Mouse (Mus musculus) heart, embryonic 11.5 days (tissue): ENCODE measurements around the gene Gpr108. TPM values are rescaled to one million over a fixed set of nuclear protein-coding genes. Genes with fewer than 3 reads are reported as not detected.

ENCODE experiments used
- ATAC-seq: fragments of 200-750 bp; cut with Nextera tagmentation; replicated peaks from 2 replicates; pipeline ENCODE4 v1.8.0; 2017; ENCODE audit warnings: moderate library complexity; ENCODE audit not compliant: insufficient number of reproducible peaks, low FRiP score, low TSS enrichment
- H3K27ac ChIP-seq: fragments of 300-500 bp; sonication (generic); 2 replicates; pipeline ENCODE4 v1.5.1; 2014; ENCODE audit warnings: mild to moderate bottlenecking, low read depth, low read length
- H3K27me3 ChIP-seq: fragments of 300-500 bp; sonication (generic); 2 replicates; pipeline ENCODE4 v1.6.1; 2014; ENCODE audit warnings: mild to moderate bottlenecking, low read length, mixed read lengths; ENCODE audit not compliant: control insufficient read depth, insufficient read depth
- H3K36me3 ChIP-seq: fragments of 300-500 bp; sonication (generic); 2 replicates; pipeline ENCODE4 v1.6.1; 2014; ENCODE audit warnings: mild to moderate bottlenecking, low read length, moderate library complexity, mixed read lengths; ENCODE audit not compliant: control insufficient read depth, insufficient read depth
- H3K4me1 ChIP-seq: fragments of 300-500 bp; sonication (generic); 2 replicates; pipeline ENCODE4 v1.6.1; 2014; ENCODE audit warnings: low read length; ENCODE audit not compliant: control insufficient read depth, insufficient read depth
- H3K4me2 ChIP-seq: fragments of 300-500 bp; sonication (generic); 2 replicates; pipeline ENCODE4 v1.6.1; 2014; ENCODE audit warnings: mild to moderate bottlenecking, moderate library complexity
- H3K4me3 ChIP-seq: fragments of 300-500 bp; sonication (generic); 2 replicates; pipeline ENCODE4 v1.5.1; 2014; ENCODE audit warnings: low read depth, low read length
- H3K9ac ChIP-seq: fragments of 300-500 bp; sonication (generic); 2 replicates; pipeline ENCODE4 v1.6.1; 2014; ENCODE audit warnings: mild to moderate bottlenecking, low read depth, low read length, moderate library complexity
- H3K9me3 ChIP-seq: fragments of 300-500 bp; sonication (generic); replicated peaks from 2 replicates; pipeline ENCODE4 v1.6.1; 2016; ENCODE audit warnings: low read length; ENCODE audit not compliant: control insufficient read depth
- WGBS: fragments of 180-500 bp; shearing (Covaris S2); extraction: QIAGEN DNeasy Blood & Tissue Kit; methylation state at CpG from one replicate; pipeline ENCODE4 v1.1.7; 2014; ENCODE audit not compliant: insufficient replicate concordance; 5-methylcytosine and 5-hydroxymethylcytosine counted together
- polyA plus RNA-seq: library from polyadenylated mRNA; unstranded; fragments of >200 nt; fragmentation: Nextera tagmentation; extraction: Ambion mirVana; gene quantifications from 2 replicates; pipeline ENCODE4 v1.2.1, GENCODE M21; 2014

Gene Gpr108
- polyA plus RNA-seq, 1 experiment from 2014 or later: 24.0 TPM

DNA sequence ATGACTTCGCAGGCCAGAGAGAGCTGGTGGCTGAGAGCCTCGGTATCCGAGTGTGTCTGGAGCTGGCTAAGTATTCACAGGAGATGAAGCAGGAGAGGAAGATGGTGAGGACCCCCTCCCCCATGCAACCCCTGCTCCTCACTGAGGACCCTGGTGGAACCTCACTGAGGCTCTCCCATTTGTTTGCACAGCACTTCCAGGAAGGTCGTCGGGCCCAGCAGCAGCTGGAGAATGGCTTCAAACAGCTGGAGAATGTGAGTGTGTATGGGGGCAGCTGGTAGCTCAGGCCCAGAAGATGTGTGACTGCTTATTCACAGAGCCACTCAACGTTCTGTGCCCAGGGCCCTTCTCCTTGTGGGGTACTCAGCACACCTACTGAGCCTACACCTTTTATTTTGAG is 5.1 kb upstream of the Gpr108 start:
- no peak overlapping the region for H3K27ac ChIP-seq
- no peaks in the 10 kb centered on the region for H3K9me3 ChIP-seq
- ATAC-seq: no peak
- no peak overlapping the region for H3K9ac ChIP-seq
- no peak overlapping the region for H3K4me2 ChIP-seq
- H3K4me3 ChIP-seq: no peak overlapping the region
- WGBS: 72% methylated on average over 6 of the region's 6 CpGs
- H3K36me3 ChIP-seq: peaks cover 29% of the 10 kb centered on the region
- H3K4me1 ChIP-seq: peaks cover 6% of the 10 kb centered on the region
- H3K27me3 ChIP-seq: no peaks in the 10 kb centered on the region

DNA sequence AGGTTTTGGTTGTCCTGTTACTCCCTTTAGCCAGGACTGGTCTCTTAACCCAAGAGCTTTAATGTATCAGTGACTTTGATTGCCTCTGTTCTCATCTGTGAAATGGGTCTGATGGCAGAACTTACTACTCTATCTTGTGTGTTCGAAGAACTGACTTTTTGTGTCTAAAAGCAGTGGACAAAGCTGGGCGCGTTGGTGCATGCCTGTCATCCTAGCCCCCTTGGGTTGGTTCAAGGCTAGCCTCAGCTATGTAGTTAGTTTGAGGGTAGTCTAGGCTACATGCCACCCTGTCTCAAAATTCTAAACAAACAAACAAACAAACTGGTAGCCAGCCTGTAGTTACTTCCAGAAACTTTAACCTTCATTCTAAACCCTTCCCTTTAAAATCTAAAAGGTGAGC is 3.2 kb upstream of the Gpr108 start:
- Histone ChIP-seq H3K4me2 (no peak overlapping the region), H3K27ac (no peak overlapping the region), H3K9ac (no peak overlapping the region), H3K4me1 (peaks cover 9% of the 10 kb centered on the region), H3K36me3 (peaks cover 19% of the 10 kb centered on the region), H3K4me3 (no peak overlapping the region), H3K27me3 (no peaks in the 10 kb centered on the region), H3K9me3 (no peaks in the 10 kb centered on the region)
- 93% methylated on average over 3 of the region's 3 CpGs for WGBS
- no peak for ATAC-seq

DNA sequence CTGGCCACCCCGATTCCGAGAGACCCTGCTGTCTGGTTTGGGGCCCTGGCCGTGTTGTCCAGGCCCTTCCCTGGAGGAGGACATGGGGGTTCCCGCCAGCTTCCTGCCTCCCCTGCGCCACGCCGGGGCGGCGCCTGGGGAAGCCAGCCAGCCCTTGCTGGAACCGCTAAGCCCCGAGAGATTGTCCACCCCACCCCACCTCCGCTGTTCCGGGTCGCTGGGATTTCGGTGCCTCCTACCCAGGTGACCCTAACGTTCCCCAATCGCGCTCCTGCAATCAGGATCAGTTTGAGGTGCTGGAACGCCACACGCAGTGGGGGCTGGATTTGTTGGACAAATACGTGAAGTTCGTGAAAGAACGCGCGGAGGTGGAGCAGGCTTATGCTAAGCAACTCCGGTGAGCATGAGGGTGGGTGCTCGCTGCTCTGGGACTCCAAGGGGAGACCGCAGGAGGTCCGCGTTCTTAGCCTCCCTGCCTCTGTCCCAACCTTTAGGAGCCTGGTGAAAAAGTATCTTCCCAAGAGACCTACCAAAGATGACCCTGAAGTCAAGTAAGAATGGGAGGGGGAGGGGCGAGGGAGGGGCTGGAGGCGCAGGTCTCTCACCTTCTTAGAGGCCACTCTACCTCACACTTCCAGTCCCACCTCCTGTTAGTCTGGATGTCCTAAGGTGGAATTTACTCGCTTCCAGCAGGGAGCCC is 2.4 kb upstream of the Gpr108 start:
- peaks cover 19% of the 10 kb centered on the region for H3K36me3 ChIP-seq
- H3K27me3 ChIP-seq: no peaks in the 10 kb centered on the region
- peak overlapping the region; percentile 94 for H3K4me2 ChIP-seq
- H3K27ac ChIP-seq: no peak overlapping the region
- WGBS: 2% methylated on average over 33 of the region's 33 CpGs
- peak overlapping the region; percentile 85 for H3K9ac ChIP-seq
- H3K4me3 ChIP-seq: peak overlapping the region; percentile 81
- H3K9me3 ChIP-seq: no peaks in the 10 kb centered on the region
- H3K4me1 ChIP-seq: peaks cover 10% of the 10 kb centered on the region
- ATAC-seq: no peak

DNA sequence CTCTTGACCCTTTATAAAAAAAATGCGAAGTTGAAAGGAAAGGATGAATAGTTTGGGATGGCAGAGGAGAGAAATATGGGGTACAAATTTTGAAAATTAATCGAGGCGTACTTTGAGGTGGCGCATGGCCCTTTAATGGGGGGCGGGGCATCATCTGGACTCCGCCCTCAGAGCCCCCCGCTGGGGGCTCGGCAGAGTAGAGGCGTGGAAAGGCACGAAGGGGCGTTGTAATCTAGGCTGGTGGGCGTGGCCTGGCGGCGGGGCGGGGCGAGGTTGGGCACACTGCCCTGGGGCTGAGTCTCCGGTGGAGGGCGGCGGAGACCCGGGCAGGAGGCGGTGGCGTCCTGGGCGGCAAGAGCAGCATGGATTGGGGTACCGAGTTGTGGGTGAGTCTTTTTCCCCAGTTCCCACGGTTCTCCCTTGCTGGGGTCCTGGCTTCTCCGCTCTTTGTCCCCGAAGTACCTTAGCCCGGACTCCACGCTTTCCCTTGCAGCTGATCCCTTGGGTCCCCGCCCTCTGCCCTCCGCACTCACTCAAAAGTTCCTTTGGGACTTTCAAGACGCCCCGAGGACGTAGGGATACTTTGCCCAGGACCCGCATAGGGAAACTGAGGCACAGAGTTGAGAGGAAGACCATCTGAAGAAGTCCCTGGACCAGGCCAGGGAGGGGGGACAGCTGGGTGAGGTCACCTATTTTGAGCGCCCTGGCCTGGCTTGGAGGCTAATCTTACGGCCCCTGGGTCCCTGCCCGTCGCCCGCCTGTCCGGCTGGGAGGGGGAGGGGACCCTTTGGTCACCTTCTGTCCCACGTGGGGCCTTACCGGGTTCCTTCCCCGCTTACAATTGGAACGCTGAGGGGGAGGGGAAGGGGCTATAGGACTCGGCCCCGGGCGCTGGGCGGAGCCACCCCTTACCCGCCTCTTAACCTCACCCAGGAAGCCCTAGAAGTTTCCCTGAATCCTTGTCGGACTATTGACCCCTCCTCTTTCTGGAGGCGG is 1.2 kb upstream of the Gpr108 start, which contains the start of gene Trip10:
Trip10 (plus strand) TSS at position 270 of the 996 bp plus-strand sequence.
- Histone ChIP-seq H3K27me3 (no peaks in the 10 kb centered on the region), H3K36me3 (peaks cover 12% of the 10 kb centered on the region), H3K4me3 (peak within 1 kb of the TSS; percentile 81), H3K9ac (peak within 1 kb of the TSS; percentile 85), H3K4me1 (peaks cover 10% of the 10 kb centered on the region), H3K9me3 (no peaks in the 10 kb centered on the region), H3K27ac (peak within 1 kb of the TSS; percentile 89), H3K4me2 (peak within 1 kb of the TSS; percentile 94)
- peak; percentile 66 for ATAC-seq
- WGBS: 1% methylated on average over 52 of the region's 52 CpGs

DNA sequence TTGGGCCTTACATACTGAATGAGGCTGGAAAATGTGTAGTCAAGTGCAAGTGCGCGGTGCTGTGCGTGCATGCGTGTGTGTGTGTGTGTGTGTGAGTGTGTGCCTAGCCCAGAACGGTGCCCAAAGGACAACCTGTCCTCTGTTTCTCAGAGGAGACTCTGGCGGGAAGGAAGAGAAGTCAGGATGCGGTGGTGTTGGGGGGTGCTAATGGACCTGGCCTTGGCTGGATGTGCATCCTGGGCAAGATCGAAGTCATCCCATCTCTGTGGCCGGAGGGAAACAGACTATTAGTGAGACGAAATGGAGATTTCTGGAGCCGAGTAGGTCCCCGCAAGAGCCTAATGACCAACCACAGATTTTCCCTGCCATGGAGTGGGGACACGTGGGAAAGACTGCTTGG is 525 bp upstream of the Gpr108 start:
- Histone ChIP-seq H3K9me3 (no peaks in the 10 kb centered on the region), H3K4me3 (peak overlapping the region; percentile 81), H3K27ac (peak overlapping the region; percentile 89), H3K27me3 (no peaks in the 10 kb centered on the region), H3K4me1 (peaks cover 10% of the 10 kb centered on the region), H3K36me3 (peaks cover 6% of the 10 kb centered on the region), H3K4me2 (peak overlapping the region; percentile 94), H3K9ac (peak overlapping the region; percentile 67)
- 13% methylated on average over 13 of the region's 13 CpGs for WGBS
- no peak for ATAC-seq

DNA sequence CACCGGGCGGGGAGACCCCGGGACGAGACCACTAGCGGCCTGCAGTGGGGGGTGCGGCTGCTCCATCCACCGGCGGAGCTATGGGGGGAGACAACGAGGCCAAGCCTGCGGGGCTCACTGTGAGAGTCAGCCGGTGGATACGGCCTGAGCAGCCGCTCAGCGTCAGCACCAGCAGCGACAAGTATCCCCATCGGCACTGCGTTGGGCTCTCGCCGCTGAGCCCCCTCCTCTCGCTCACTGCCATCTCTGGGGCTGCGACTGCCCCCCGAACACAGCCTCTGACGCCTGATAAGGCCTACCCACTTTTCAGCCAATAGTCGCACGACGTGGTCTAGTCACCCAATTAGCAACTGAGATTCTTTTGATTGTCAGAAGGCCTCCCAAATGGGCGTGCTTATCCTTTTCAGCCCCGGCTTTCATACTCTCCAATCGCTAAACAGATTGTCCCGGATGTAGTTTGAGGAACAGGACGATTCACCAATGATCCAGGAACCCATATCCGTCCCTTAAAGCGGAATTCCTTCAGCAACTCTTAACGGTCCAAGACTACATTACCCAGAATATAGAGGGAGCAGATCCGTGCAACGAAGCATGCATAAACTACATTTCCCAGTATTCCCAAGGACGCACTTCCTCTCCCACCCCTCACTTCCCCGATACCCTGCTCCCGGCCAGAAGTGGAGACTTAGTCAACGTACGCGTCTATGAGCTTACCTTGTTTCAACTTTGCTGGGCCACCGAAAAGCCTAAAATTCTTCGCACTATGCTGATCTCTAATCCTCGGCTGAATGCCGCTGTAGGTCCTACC is 649 bp downstream of the Gpr108 start:
- WGBS: under 1% methylated on average over 45 of the region's 46 CpGs
- Histone ChIP-seq H3K4me3 (peak overlapping the region; percentile 81), H3K9ac (peak overlapping the region; percentile 81), H3K36me3 (no peaks in the 10 kb centered on the region), H3K27ac (peak overlapping the region; percentile 89), H3K9me3 (no peaks in the 10 kb centered on the region), H3K4me1 (peaks cover 10% of the 10 kb centered on the region), H3K27me3 (no peaks in the 10 kb centered on the region), H3K4me2 (peak overlapping the region; percentile 94)
- ATAC-seq: peak; percentile 90

DNA sequence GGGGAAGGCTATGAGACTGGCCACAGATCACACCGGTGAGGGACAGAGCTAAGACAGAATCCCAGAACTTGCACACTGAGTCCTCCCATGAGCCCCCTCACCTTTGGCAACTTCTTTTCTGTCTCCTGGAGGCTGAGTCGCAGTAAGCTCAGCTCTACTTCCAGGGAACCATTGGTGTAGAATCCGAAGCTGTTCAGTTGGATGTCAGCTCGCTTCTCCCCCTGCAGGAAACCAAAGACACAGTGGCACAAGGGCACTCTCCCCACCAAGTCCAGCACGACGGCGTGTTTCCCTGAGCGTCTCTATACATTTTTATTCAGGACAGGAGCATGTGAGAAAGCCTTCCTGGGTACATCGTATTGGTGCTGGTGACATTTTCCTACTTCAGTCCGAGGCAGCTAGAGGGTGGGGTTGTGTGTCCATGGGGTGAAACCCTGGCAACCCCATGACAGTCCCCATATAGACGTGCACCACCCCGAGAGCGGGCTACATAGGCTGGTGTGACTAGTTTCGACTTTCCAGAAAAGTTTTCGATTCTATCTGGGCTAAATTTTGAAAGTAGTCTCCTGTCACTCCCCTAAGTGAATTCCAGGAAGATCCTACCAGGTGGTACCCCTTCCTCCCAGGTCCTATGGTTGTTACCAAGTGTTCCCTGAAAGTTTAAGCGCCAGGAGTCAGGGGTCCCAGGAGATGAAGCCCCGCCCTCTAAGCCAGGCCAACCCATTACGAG is 1.4 kb downstream of the Gpr108 start:
- Histone ChIP-seq H3K4me3 (peak overlapping the region; percentile 64), H3K27me3 (no peaks in the 10 kb centered on the region), H3K36me3 (no peaks in the 10 kb centered on the region), H3K4me2 (peak overlapping the region; percentile 74), H3K27ac (peak overlapping the region; percentile 86), H3K4me1 (peaks cover 10% of the 10 kb centered on the region), H3K9me3 (no peaks in the 10 kb centered on the region), H3K9ac (peak overlapping the region; percentile 81)
- 5% methylated on average over 18 of the region's 18 CpGs for WGBS
- no peak for ATAC-seq
